Mouse (Mus musculus): ENCODE measurements at regions not wholly inside any gene's neighbourhood (a gene's known extent, or its start where the extent isn't known, plus 50 kb on each side); places are given as distances from the start of the nearest gene placed in this dataset.

GRCm38 (mm10) chr1:152203187-152203586 lies 113.3 kb upstream of the 1700025G04Rik start:
- Histone ChIP-seq H3K9me3 (replicated peaks) (no peaks in the 10 kb centered on the region), H3K4me2 (no peak overlapping the region), H3K27ac (replicated peaks) (no peak overlapping the region), H3K36me3 (replicated peaks) (no peaks in the 10 kb centered on the region), H3K9ac (no peak overlapping the region), H3K4me3 (replicated peaks) (no peak overlapping the region), H3K27me3 (no peaks in the 10 kb centered on the region), H3K4me1 (replicated peaks) (no peaks in the 10 kb centered on the region)
- ATAC-seq (ENCODE audit: insufficient read depth), result no peak
- 46% methylated on average over 2 of the region's 2 CpGs for WGBS (ENCODE audit: insufficient replicate concordance)

- 60% methylated on average over 6 of the region's 6 CpGs for WGBS (ENCODE audit: insufficient replicate concordance)
These were observed 98.8 kb upstream of the 1700025G04Rik start for GRCm38 (mm10) chr1:152188700-152189099.

GRCm38 (mm10) chr1:152184956-152185355 lies 95.0 kb upstream of the 1700025G04Rik start:
- ATAC-seq (ENCODE audit: insufficient read depth), result no peak
- no peak overlapping the region for H3K4me2 ChIP-seq
- H3K27me3 ChIP-seq, result no peaks in the 10 kb centered on the region
- H3K4me3 ChIP-seq (replicated peaks), result no peak overlapping the region
- no peaks in the 10 kb centered on the region for H3K4me1 ChIP-seq (replicated peaks)
- no peaks in the 10 kb centered on the region for H3K9me3 ChIP-seq (replicated peaks)
- H3K27ac ChIP-seq (replicated peaks), result no peak overlapping the region
- no peaks in the 10 kb centered on the region for H3K36me3 ChIP-seq (replicated peaks)
- H3K9ac ChIP-seq, result no peak overlapping the region
- WGBS (ENCODE audit: insufficient replicate concordance), result 59% methylated on average over 3 of the region's 3 CpGs

More at GRCm38 (mm10) chr1:152188700-152189099, 98.8 kb upstream of the 1700025G04Rik start:
- Histone ChIP-seq H3K4me3 (replicated peaks) (no peak overlapping the region), H3K27me3 (no peaks in the 10 kb centered on the region), H3K9me3 (replicated peaks) (no peaks in the 10 kb centered on the region), H3K9ac (no peak overlapping the region), H3K27ac (replicated peaks) (no peak overlapping the region), H3K4me2 (no peak overlapping the region), H3K4me1 (replicated peaks) (no peaks in the 10 kb centered on the region), H3K36me3 (replicated peaks) (no peaks in the 10 kb centered on the region)
- no peak for ATAC-seq (ENCODE audit: insufficient read depth)

- H3K9ac ChIP-seq, result no peak overlapping the region
- H3K27ac ChIP-seq (replicated peaks), result no peak overlapping the region
- no peaks in the 10 kb centered on the region for H3K36me3 ChIP-seq (replicated peaks)
- WGBS (ENCODE audit: insufficient replicate concordance), result 61% methylated on average over 9 of the region's 9 CpGs
- H3K9me3 ChIP-seq (replicated peaks), result no peaks in the 10 kb centered on the region
- no peak overlapping the region for H3K4me2 ChIP-seq
- ATAC-seq (ENCODE audit: insufficient read depth), result no peak
- H3K27me3 ChIP-seq, result no peaks in the 10 kb centered on the region
- H3K4me1 ChIP-seq (replicated peaks), result no peaks in the 10 kb centered on the region
- no peak overlapping the region for H3K4me3 ChIP-seq (replicated peaks)
These were observed 86.5 kb upstream of the 1700025G04Rik start for GRCm38 (mm10) chr1:152176267-152176970.

GRCm38 (mm10) chr1:152175691-152176090 lies 85.8 kb upstream of the 1700025G04Rik start:
- Histone ChIP-seq H3K4me1 (replicated peaks) (no peaks in the 10 kb centered on the region), H3K9me3 (replicated peaks) (no peaks in the 10 kb centered on the region), H3K9ac (no peak overlapping the region), H3K27ac (replicated peaks) (no peak overlapping the region), H3K36me3 (replicated peaks) (no peaks in the 10 kb centered on the region), H3K4me2 (no peak overlapping the region), H3K4me3 (replicated peaks) (no peak overlapping the region), H3K27me3 (no peaks in the 10 kb centered on the region)
- 65% methylated on average over 3 of the region's 3 CpGs for WGBS (ENCODE audit: insufficient replicate concordance)
- ATAC-seq (ENCODE audit: insufficient read depth), result no peak

GRCm38 (mm10) chr1:152174464-152174863 lies 84.5 kb upstream of the 1700025G04Rik start:
- Histone ChIP-seq H3K9ac (no peak overlapping the region), H3K9me3 (replicated peaks) (no peaks in the 10 kb centered on the region), H3K4me3 (replicated peaks) (no peak overlapping the region), H3K27ac (replicated peaks) (no peak overlapping the region), H3K36me3 (replicated peaks) (no peaks in the 10 kb centered on the region), H3K4me1 (replicated peaks) (no peaks in the 10 kb centered on the region), H3K4me2 (no peak overlapping the region), H3K27me3 (no peaks in the 10 kb centered on the region)
- ATAC-seq (ENCODE audit: insufficient read depth), result no peak
- 72% methylated on average over 4 of the region's 4 CpGs for WGBS (ENCODE audit: insufficient replicate concordance)

- 67% methylated on average over 16 of the region's 16 CpGs for WGBS (ENCODE audit: insufficient replicate concordance)
- Histone ChIP-seq H3K4me3 (replicated peaks) (no peak overlapping the region), H3K4me1 (replicated peaks) (no peaks in the 10 kb centered on the region), H3K9ac (no peak overlapping the region), H3K27ac (replicated peaks) (no peak overlapping the region), H3K36me3 (replicated peaks) (no peaks in the 10 kb centered on the region), H3K27me3 (no peaks in the 10 kb centered on the region), H3K4me2 (no peak overlapping the region), H3K9me3 (replicated peaks) (no peaks in the 10 kb centered on the region)
- no peak for ATAC-seq (ENCODE audit: insufficient read depth)
These were observed 81.3 kb upstream of the 1700025G04Rik start for GRCm38 (mm10) chr1:152171034-152171790.

- 62% methylated on average over 8 of the region's 8 CpGs for WGBS (ENCODE audit: insufficient replicate concordance)
- Histone ChIP-seq H3K27me3 (no peaks in the 10 kb centered on the region), H3K9ac (no peak overlapping the region), H3K36me3 (replicated peaks) (no peaks in the 10 kb centered on the region), H3K4me3 (replicated peaks) (no peak overlapping the region), H3K27ac (replicated peaks) (no peak overlapping the region), H3K4me1 (replicated peaks) (no peaks in the 10 kb centered on the region), H3K4me2 (no peak overlapping the region), H3K9me3 (replicated peaks) (no peaks in the 10 kb centered on the region)
- no peak for ATAC-seq (ENCODE audit: insufficient read depth)
These were observed 80.7 kb upstream of the 1700025G04Rik start for GRCm38 (mm10) chr1:152170583-152170982.

GRCm38 (mm10) chr1:152169508-152169907 lies 79.6 kb upstream of the 1700025G04Rik start:
- WGBS (ENCODE audit: insufficient replicate concordance), result 83% methylated on average over 14 of the region's 14 CpGs
- no peak for ATAC-seq (ENCODE audit: insufficient read depth)
- Histone ChIP-seq H3K4me3 (replicated peaks) (no peak overlapping the region), H3K27ac (replicated peaks) (no peak overlapping the region), H3K9me3 (replicated peaks) (no peaks in the 10 kb centered on the region), H3K4me1 (replicated peaks) (no peaks in the 10 kb centered on the region), H3K9ac (no peak overlapping the region), H3K4me2 (no peak overlapping the region), H3K36me3 (replicated peaks) (no peaks in the 10 kb centered on the region), H3K27me3 (no peaks in the 10 kb centered on the region)

GRCm38 (mm10) chr1:152168284-152168683 lies 78.4 kb upstream of the 1700025G04Rik start:
- H3K9me3 ChIP-seq (replicated peaks), result no peaks in the 10 kb centered on the region
- no peak overlapping the region for H3K4me2 ChIP-seq
- 55% methylated on average over 4 of the region's 4 CpGs for WGBS (ENCODE audit: insufficient replicate concordance)
- no peaks in the 10 kb centered on the region for H3K36me3 ChIP-seq (replicated peaks)
- H3K4me1 ChIP-seq (replicated peaks), result no peaks in the 10 kb centered on the region
- H3K27ac ChIP-seq (replicated peaks), result no peak overlapping the region
- ATAC-seq (ENCODE audit: insufficient read depth), result peak; percentile 40; the same call in 1 of the 2 replicates
- no peaks in the 10 kb centered on the region for H3K27me3 ChIP-seq
- no peak overlapping the region for H3K4me3 ChIP-seq (replicated peaks)
- H3K9ac ChIP-seq, result no peak overlapping the region

GRCm38 (mm10) chr1:152167716-152168115 lies 77.8 kb upstream of the 1700025G04Rik start:
- no peak for ATAC-seq (ENCODE audit: insufficient read depth)
- H3K27ac ChIP-seq (replicated peaks), result no peak overlapping the region
- WGBS (ENCODE audit: insufficient replicate concordance), result 68% methylated on average over 5 of the region's 5 CpGs
- H3K36me3 ChIP-seq (replicated peaks), result no peaks in the 10 kb centered on the region
- no peak overlapping the region for H3K9ac ChIP-seq
- H3K4me1 ChIP-seq (replicated peaks), result no peaks in the 10 kb centered on the region
- H3K9me3 ChIP-seq (replicated peaks), result no peaks in the 10 kb centered on the region
- H3K4me3 ChIP-seq (replicated peaks), result no peak overlapping the region
- no peaks in the 10 kb centered on the region for H3K27me3 ChIP-seq
- H3K4me2 ChIP-seq, result no peak overlapping the region
